Mouse (Mus musculus): Measurements from ENCODE around the gene Rgs9. TPM values are rescaled to one million over a fixed set of nuclear protein-coding genes. Genes with fewer than 3 reads are reported as not detected.

The Rgs9 gene
- polyA plus RNA-seq, 1 experiment from 2014 or later, result 0.73 TPM

DNA sequence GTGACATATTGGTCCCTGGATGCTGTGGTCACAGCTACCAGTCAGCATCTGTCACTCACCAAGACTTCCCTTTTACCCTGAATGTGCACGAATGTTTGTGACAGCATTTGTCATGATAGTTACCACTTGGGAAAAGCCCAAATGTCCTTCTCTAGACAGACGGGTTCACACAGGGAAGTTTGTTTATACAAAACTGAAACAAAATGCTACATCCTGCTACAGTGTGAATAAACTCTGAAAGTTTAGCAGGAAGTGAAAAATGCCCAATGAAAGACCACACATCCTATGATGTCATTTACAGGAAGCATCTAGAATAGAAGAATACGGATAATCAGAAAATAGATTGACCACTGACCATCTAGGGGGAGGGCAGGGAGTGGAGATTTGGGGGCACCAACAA is 51.0 kb downstream of the Rgs9 start:
- DNase-seq (ENCODE audit: low spot score) (no peak), ATAC-seq (ENCODE audit: low FRiP score, low TSS enrichment) (no peak)
- 46% methylated on average over 3 of the region's 3 CpGs for WGBS
- Histone ChIP-seq H3K4me1 (replicated peaks; ENCODE audit: control insufficient read depth, insufficient read depth) (no peaks in the 10 kb centered on the region), H3K36me3 (ENCODE audit: control insufficient read depth, insufficient read depth, low read length) (no peaks in the 10 kb centered on the region), H3K9me3 (ENCODE audit: control insufficient read depth, low read length) (no peaks in the 10 kb centered on the region), H3K27me3 (ENCODE audit: control insufficient read depth, insufficient read depth, low read length) (no peaks in the 10 kb centered on the region), H3K4me3 (ENCODE audit: low read depth, low read length) (no peak overlapping the region), H3K4me2 (replicated peaks; ENCODE audit: low read depth) (no peak overlapping the region), H3K9ac (ENCODE audit: low read length) (no peak overlapping the region), H3K27ac (replicated peaks) (no peak overlapping the region)
- no peak for TF ChIP-seq EP300 (optimal IDR thresholded peaks at IDR 0.05)
- no peak for TF ChIP-seq CTCF (IDR thresholded peaks at IDR 0.05; ENCODE audit: low read depth)

DNA sequence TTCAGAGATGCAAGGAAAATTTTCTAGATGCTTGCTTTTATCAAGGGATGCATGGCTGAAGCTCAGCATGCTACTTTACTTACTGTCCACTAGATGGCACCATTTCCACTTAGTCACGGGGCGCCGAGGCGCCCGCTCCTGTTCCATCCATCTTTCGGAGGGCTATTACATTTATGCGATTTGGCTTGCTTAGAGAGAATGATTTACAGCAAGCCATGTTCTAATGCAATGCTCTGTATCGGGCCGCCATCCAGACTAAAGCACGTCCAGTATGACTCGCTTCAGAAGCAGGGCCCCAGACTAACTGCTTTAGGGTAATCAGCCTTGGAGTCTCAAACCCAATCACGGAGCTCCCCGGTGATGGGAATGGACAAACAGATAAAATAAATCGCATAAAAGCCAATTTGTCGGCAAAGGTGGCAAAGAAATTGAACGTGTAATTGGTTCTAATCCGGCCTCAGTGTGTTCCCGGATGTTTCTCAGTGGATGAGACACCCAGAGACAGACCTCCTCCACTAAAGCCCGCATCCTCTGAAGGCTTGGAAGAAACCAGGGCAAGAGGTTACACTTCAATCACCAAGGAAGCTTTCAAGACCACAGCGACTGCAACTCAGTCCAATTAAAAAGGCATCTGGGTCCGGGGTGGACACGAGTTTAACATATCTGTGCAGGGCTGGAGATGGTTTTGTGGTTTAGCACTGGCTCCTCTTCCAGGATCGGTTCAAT is 53.1 kb downstream of the Rgs9 start:
- Histone ChIP-seq H3K4me1 (replicated peaks; ENCODE audit: control insufficient read depth, insufficient read depth) (no peaks in the 10 kb centered on the region), H3K9me3 (ENCODE audit: control insufficient read depth, low read length) (no peaks in the 10 kb centered on the region), H3K4me2 (replicated peaks; ENCODE audit: low read depth) (0 out of 2 replicates have a peak overlapping the region, but pooled peaks have one; percentile 17), H3K36me3 (ENCODE audit: control insufficient read depth, insufficient read depth, low read length) (no peaks in the 10 kb centered on the region), H3K27me3 (ENCODE audit: control insufficient read depth, insufficient read depth, low read length) (no peaks in the 10 kb centered on the region), H3K4me3 (ENCODE audit: low read depth, low read length) (no peak overlapping the region), H3K27ac (replicated peaks) (no peak overlapping the region), H3K9ac (ENCODE audit: low read length) (no peak overlapping the region)
- 29% methylated on average over 23 of the region's 23 CpGs for WGBS
- DNase-seq (ENCODE audit: low spot score) (peak; percentile 34), ATAC-seq (ENCODE audit: low FRiP score, low TSS enrichment) (peak; percentile 80)
- peak; percentile 92 for TF ChIP-seq CTCF (IDR thresholded peaks at IDR 0.05; ENCODE audit: low read depth)
- TF ChIP-seq EP300 (optimal IDR thresholded peaks at IDR 0.05), result no peak

DNA sequence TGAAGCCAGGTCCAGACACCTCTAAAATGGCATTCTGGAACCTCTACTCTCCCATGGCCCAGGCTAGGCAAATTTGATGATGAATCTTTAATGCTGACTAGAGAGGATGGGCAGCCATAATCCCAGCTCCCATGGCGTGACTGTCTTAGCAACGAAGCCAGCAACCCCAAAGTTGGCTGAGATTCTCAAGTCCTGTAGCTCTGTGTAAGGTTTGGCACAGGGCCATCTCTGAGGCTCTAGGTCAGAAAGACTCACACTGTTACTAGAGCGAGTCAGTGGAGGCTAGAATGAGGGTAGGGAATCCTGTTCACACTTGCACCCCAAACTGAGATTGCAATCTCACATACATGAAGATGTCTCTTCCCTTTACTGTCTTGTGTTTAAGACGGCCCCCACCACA is 57.8 kb downstream of the Rgs9 start:
- no peaks in the 10 kb centered on the region for H3K36me3 ChIP-seq (ENCODE audit: control insufficient read depth, insufficient read depth, low read length)
- no peaks in the 10 kb centered on the region for H3K9me3 ChIP-seq (ENCODE audit: control insufficient read depth, low read length)
- DNase-seq (ENCODE audit: low spot score) (no peak), ATAC-seq (ENCODE audit: low FRiP score, low TSS enrichment) (no peak)
- H3K27ac ChIP-seq (replicated peaks), result no peak overlapping the region
- TF ChIP-seq CTCF (IDR thresholded peaks at IDR 0.05; ENCODE audit: low read depth) (no peak), EP300 (optimal IDR thresholded peaks at IDR 0.05) (no peak)
- WGBS, result 45% methylated on average over 4 of the region's 4 CpGs
- H3K4me2 ChIP-seq (replicated peaks; ENCODE audit: low read depth), result no peak overlapping the region
- H3K4me3 ChIP-seq (ENCODE audit: low read depth, low read length), result no peak overlapping the region
- no peaks in the 10 kb centered on the region for H3K27me3 ChIP-seq (ENCODE audit: control insufficient read depth, insufficient read depth, low read length)
- no peak overlapping the region for H3K9ac ChIP-seq (ENCODE audit: low read length)
- H3K4me1 ChIP-seq (replicated peaks; ENCODE audit: control insufficient read depth, insufficient read depth), result no peaks in the 10 kb centered on the region

DNA sequence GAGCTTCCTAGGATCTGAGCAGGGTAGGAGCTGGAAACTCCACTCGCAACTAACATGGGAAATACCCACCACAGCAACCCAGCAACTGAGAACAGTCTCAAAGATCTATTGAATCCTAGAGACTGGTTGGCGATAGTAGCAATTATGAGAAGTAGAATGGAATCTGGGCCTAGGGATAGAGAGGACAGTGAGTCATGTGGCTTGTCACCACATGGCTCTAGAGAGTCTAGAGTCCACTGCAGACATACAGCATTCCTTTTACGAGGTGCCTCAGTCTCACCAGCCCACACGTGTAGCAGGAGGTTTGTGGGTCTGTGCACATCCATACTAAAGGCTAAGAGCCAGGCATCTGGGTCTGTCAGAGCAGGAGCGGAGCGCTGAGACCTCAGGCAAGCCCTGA is 59.3 kb downstream of the Rgs9 start:
- H3K4me1 ChIP-seq (replicated peaks; ENCODE audit: control insufficient read depth, insufficient read depth), result no peaks in the 10 kb centered on the region
- DNase-seq (ENCODE audit: low spot score), result no peak
- H3K4me2 ChIP-seq (replicated peaks; ENCODE audit: low read depth), result no peak overlapping the region
- WGBS, result 77% methylated on average over 6 of the region's 6 CpGs
- TF ChIP-seq EP300 (optimal IDR thresholded peaks at IDR 0.05), result no peak
- TF ChIP-seq CTCF (IDR thresholded peaks at IDR 0.05; ENCODE audit: low read depth), result no peak
- no peak for ATAC-seq (ENCODE audit: low FRiP score, low TSS enrichment)
- no peaks in the 10 kb centered on the region for H3K27me3 ChIP-seq (ENCODE audit: control insufficient read depth, insufficient read depth, low read length)
- H3K9ac ChIP-seq (ENCODE audit: low read length), result no peak overlapping the region
- no peaks in the 10 kb centered on the region for H3K36me3 ChIP-seq (ENCODE audit: control insufficient read depth, insufficient read depth, low read length)
- H3K9me3 ChIP-seq (ENCODE audit: control insufficient read depth, low read length), result no peaks in the 10 kb centered on the region
- no peak overlapping the region for H3K27ac ChIP-seq (replicated peaks)
- H3K4me3 ChIP-seq (ENCODE audit: low read depth, low read length), result no peak overlapping the region

DNA sequence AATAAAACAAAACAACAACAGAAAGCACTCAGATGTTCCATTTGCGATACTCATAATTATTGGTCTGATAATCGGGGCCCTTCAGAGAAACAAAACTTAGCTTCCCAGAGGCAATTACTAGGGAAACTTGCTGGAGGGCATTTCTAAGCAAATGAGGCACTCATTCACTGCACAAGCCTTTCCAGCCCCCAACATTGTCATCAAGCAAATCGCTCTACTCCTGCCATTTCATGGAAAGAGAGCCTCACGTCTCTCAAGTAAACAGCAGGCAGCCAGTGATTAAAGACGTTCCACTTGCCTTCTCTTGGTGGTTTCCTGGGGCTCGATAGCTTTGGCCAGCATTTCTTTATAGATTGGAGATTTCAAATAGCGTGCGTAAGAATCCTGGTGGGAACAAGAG is 60.1 kb downstream of the Rgs9 start:
- Histone ChIP-seq H3K27ac (replicated peaks) (no peak overlapping the region), H3K4me2 (replicated peaks; ENCODE audit: low read depth) (no peak overlapping the region), H3K27me3 (ENCODE audit: control insufficient read depth, insufficient read depth, low read length) (no peaks in the 10 kb centered on the region), H3K9ac (ENCODE audit: low read length) (no peak overlapping the region), H3K4me3 (ENCODE audit: low read depth, low read length) (no peak overlapping the region), H3K9me3 (ENCODE audit: control insufficient read depth, low read length) (no peaks in the 10 kb centered on the region), H3K4me1 (replicated peaks; ENCODE audit: control insufficient read depth, insufficient read depth) (no peaks in the 10 kb centered on the region), H3K36me3 (ENCODE audit: control insufficient read depth, insufficient read depth, low read length) (no peaks in the 10 kb centered on the region)
- ATAC-seq (ENCODE audit: low FRiP score, low TSS enrichment) (no peak), DNase-seq (ENCODE audit: low spot score) (no peak)
- TF ChIP-seq EP300 (optimal IDR thresholded peaks at IDR 0.05), result no peak
- no peak for TF ChIP-seq CTCF (IDR thresholded peaks at IDR 0.05; ENCODE audit: low read depth)
- WGBS, result 61% methylated on average over 8 of the region's 8 CpGs

DNA sequence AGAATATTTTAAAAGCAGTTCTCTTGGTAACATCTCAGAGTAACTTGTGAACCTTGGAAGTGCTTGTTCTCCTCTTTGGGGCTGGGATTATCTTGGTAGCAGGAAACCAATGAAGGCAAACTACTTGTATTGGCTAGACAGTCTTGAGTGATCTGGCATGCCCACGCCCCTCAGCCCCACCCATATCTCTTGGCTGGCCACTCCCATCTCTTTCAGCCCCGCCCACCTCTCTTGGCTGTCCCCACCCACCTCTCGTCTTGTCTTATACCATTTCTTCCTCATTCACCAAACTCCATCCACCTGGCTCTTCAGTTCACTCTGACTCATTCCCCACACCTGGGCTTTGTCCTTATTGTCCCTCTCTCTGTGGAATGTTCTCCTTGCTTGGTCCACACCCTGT is 64.3 kb downstream of the Rgs9 start:
- no peaks in the 10 kb centered on the region for H3K27me3 ChIP-seq (ENCODE audit: control insufficient read depth, insufficient read depth, low read length)
- DNase-seq (ENCODE audit: low spot score) (peak; percentile 28), ATAC-seq (ENCODE audit: low FRiP score, low TSS enrichment) (0 out of 2 replicates have a peak, but pooled peaks have one; percentile 32)
- no peaks in the 10 kb centered on the region for H3K36me3 ChIP-seq (ENCODE audit: control insufficient read depth, insufficient read depth, low read length)
- no peak overlapping the region for H3K9ac ChIP-seq (ENCODE audit: low read length)
- no peaks in the 10 kb centered on the region for H3K9me3 ChIP-seq (ENCODE audit: control insufficient read depth, low read length)
- H3K4me3 ChIP-seq (ENCODE audit: low read depth, low read length), result no peak overlapping the region
- WGBS, result 57% methylated on average over 3 of the region's 3 CpGs
- H3K27ac ChIP-seq (replicated peaks), result no peak overlapping the region
- no peaks in the 10 kb centered on the region for H3K4me1 ChIP-seq (replicated peaks; ENCODE audit: control insufficient read depth, insufficient read depth)
- TF ChIP-seq EP300 (optimal IDR thresholded peaks at IDR 0.05), result no peak
- no peak for TF ChIP-seq CTCF (IDR thresholded peaks at IDR 0.05; ENCODE audit: low read depth)
- H3K4me2 ChIP-seq (replicated peaks; ENCODE audit: low read depth), result no peak overlapping the region
